Mouse (Mus musculus) spleen, postnatal 4 days (tissue): ENCODE data around the gene Ccdc125.
"Not testable (repeated sequence)": the region's sequence is repeated elsewhere in the genome, so short reads cannot be mapped to it uniquely, and the experiment has no call there.

ENCODE experiments used
- DNase-seq, 2 experiments: peaks; one replicate each; pipeline ENCODE4 v3.0.0; 2022; ENCODE audit warnings: low spot score in 2 of 2

The Ccdc125 gene

GRCm38 (mm10) chr13:100715467-100715866, 46.0 kb downstream of the Ccdc125 start:
- no peak for DNase-seq

- DNase-seq = no peak
Observed at GRCm38 (mm10) chr13:100721656-100722055, 52.1 kb downstream of the Ccdc125 start.

- DNase-seq = no peak
Observed at GRCm38 (mm10) chr13:100724051-100724754, 54.7 kb downstream of the Ccdc125 start.

GRCm38 (mm10) chr13:100725194-100725593, 55.7 kb downstream of the Ccdc125 start:
- DNase-seq = no peak

GRCm38 (mm10) chr13:100728086-100728485, 58.6 kb downstream of the Ccdc125 start:
- DNase-seq = no peak

GRCm38 (mm10) chr13:100728530-100728929, 59.0 kb downstream of the Ccdc125 start:
- not testable (repeated sequence) for DNase-seq

- no peak for DNase-seq
Observed at GRCm38 (mm10) chr13:100730153-100730860, 60.8 kb downstream of the Ccdc125 start.

- DNase-seq = peak; percentile 90 to 95
Observed at GRCm38 (mm10) chr13:100730861-100731176, 61.3 kb downstream of the Ccdc125 start, which contains the start of gene Cdk7. Gene Cdk7, minus strand, starts transcription at chr13:100730939.

GRCm38 (mm10) chr13:100731462-100732046, 62.0 kb downstream of the Ccdc125 start:
- DNase-seq = not testable (repeated sequence)

GRCm38 (mm10) chr13:100732756-100733155, 63.2 kb downstream of the Ccdc125 start:
- no peak for DNase-seq

GRCm38 (mm10) chr13:100742831-100743230, 73.3 kb downstream of the Ccdc125 start:
- DNase-seq = no peak

GRCm38 (mm10) chr13:100743346-100744035, 74.0 kb downstream of the Ccdc125 start:
- DNase-seq = no peak

GRCm38 (mm10) chr13:100744036-100744744, 74.7 kb downstream of the Ccdc125 start, which contains the start of gene Mrps36:
Gene Mrps36, minus strand, starts transcription at chr13:100744659.
- peak; percentile 95 for DNase-seq

GRCm38 (mm10) chr13:100746090-100746489, 76.6 kb downstream of the Ccdc125 start:
- no peak for DNase-seq
